Mouse (Mus musculus): ENCODE measurements at regions not wholly inside any gene's neighbourhood (a gene's known extent, or its start where the extent isn't known, plus 50 kb on each side); places are given as distances from the start of the nearest gene placed in this dataset.

DNA sequence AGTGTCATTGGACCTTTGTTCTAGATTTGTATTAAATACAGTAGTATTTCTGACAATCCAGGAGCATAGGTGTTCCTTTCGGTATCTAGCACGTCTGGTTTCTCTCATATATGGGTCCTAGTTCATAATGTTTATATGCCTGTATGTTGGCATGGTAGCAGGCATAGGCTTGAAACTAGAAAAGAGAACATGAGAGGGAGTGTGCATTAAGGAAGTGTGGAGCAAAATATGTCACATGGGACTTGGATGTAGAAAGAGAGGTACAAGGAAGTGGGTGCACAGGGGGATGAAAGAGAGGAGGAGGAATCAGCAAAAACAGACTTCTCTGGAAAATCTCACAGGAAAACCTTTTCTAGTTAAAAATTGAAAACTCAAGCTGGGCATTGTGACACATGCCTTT, 176.2 kb upstream of the Trpm3 start:
- no peak for TF ChIP-seq CTCF (IDR thresholded peaks at IDR 0.05; ENCODE audit: borderline replicate concordance, insufficient read depth, low read length)
- TF ChIP-seq POLR2A (IDR thresholded peaks at IDR 0.05; ENCODE audit: low read depth, low read length), result no peak
